Mouse (Mus musculus): ENCODE data around the gene Prss41.

- no peak for TF ChIP-seq CTCF (IDR thresholded peaks at IDR 0.05; ENCODE audit: low read depth)
- no peak for TF ChIP-seq EP300 (IDR thresholded peaks at IDR 0.05; ENCODE audit: low read depth)
Measured at GRCm38 (mm10) chr17:23862926-23863325, 19.0 kb upstream of the Prss41 start.

All from heart, postnatal 0 days (tissue).